Mouse (Mus musculus): Measurements from ENCODE around the gene Klk1b24. TPM values are rescaled to one million over a fixed set of nuclear protein-coding genes. Genes with fewer than 3 reads are reported as not detected.
"Not testable (repeated sequence)": the region's sequence is repeated elsewhere in the genome, so short reads cannot be mapped to it uniquely, and the experiment has no call there.

Klk1b24 gene
- total and polyA plus RNA-seq, 3 experiments = not detected

- no peak within 1 kb of the TSS for H3K4me2 ChIP-seq (ENCODE audit: insufficient read depth, low read depth, poor library complexity, severe bottlenecking)
- no peak for TF ChIP-seq ZNF384 (IDR thresholded peaks at IDR 0.05; ENCODE audit: low read depth, low read length)
- TF ChIP-seq SIN3A (IDR thresholded peaks at IDR 0.05; ENCODE audit: low read length) = no peak
- TF ChIP-seq MYC (IDR thresholded peaks at IDR 0.05; ENCODE audit: low read depth, low read length) = no peak
- in situ Hi-C loops (cut with MboI; ENCODE audit: low pct_ligation_motif_present, low pct_unique_long_range_greater_than_20kb, low sequenced_read_pairs) (loop anchor here (5.0 kb wide), 2 partner anchors 76 to 136 kb away; no protein-coding TSS in a partner anchor), dilution Hi-C loops (cut with MboI; ENCODE audit: extremely low pct_ligation_motif_present, extremely low pct_unique_long_range_greater_than_20kb, low sequenced_read_pairs) (no loop called here)
- H3K4me3 ChIP-seq (replicated peaks in 1 of 3; ENCODE audit: low read depth in 2 of 3, low read length in 2 of 3, poor library complexity in 1 of 3) = no peak within 1 kb of the TSS
- no peaks in the 10 kb centered on the region for H3K36me3 ChIP-seq (replicated peaks in 1 of 2; ENCODE audit: control insufficient read depth in 1 of 2, insufficient read depth in 1 of 2, low read length in 1 of 2)
- H3K27me3 ChIP-seq (replicated peaks) = peaks cover 38% of the 10 kb centered on the region
- no peak within 1 kb of the TSS for H3K9ac ChIP-seq (ENCODE audit: insufficient read depth, low read depth)
- H3K79me2 ChIP-seq (replicated peaks; ENCODE audit: control insufficient read depth, extremely low read depth, insufficient read depth, poor library complexity, severe bottlenecking) = no peaks in the 10 kb centered on the region
- no peaks in the 10 kb centered on the region for H3K4me1 ChIP-seq (ENCODE audit: control insufficient read depth in 1 of 2, insufficient read depth in 2 of 2)
- DNase-seq (ENCODE audit: extremely low read depth) = no peak
- H3K9me3 ChIP-seq (replicated peaks; ENCODE audit: low read length) = no peaks in the 10 kb centered on the region
- H3K27ac ChIP-seq (ENCODE audit: insufficient read depth, low read depth) = no peak within 1 kb of the TSS
Measured at GRCm38 (mm10) chr7:44197891-44198290, 9.9 kb downstream of the Klk1b24 start, which contains the start of gene Klk1b3. Gene Klk1b3 (plus strand): TSS chr7:44198191.

GRCm38 (mm10) chr7:44207135-44207534, 19.1 kb downstream of the Klk1b24 start, which contains the start of gene Klk1b4:
Gene Klk1b4 (plus strand): TSS chr7:44207435.
- dilution Hi-C loops (cut with MboI; ENCODE audit: extremely low pct_ligation_motif_present, extremely low pct_unique_long_range_greater_than_20kb, low sequenced_read_pairs); H3K79me2 ChIP-seq (replicated peaks; ENCODE audit: control insufficient read depth, extremely low read depth, insufficient read depth, poor library complexity, severe bottlenecking); H3K9me3 ChIP-seq (replicated peaks; ENCODE audit: low read length); in situ Hi-C loops (cut with MboI; ENCODE audit: low pct_ligation_motif_present, low pct_unique_long_range_greater_than_20kb, low sequenced_read_pairs); H3K36me3 ChIP-seq (replicated peaks in 1 of 2; ENCODE audit: control insufficient read depth in 1 of 2, insufficient read depth in 1 of 2, low read length in 1 of 2); H3K27ac ChIP-seq (ENCODE audit: insufficient read depth, low read depth); H3K4me2 ChIP-seq (ENCODE audit: insufficient read depth, low read depth, poor library complexity, severe bottlenecking); H3K4me1 ChIP-seq (ENCODE audit: control insufficient read depth in 1 of 2, insufficient read depth in 2 of 2); H3K4me3 ChIP-seq (replicated peaks in 1 of 3; ENCODE audit: low read depth in 2 of 3, low read length in 2 of 3, poor library complexity in 1 of 3); H3K9ac ChIP-seq (ENCODE audit: insufficient read depth, low read depth); DNase-seq (ENCODE audit: extremely low read depth): not testable (repeated sequence)
- peaks cover 54% of the 10 kb centered on the region for H3K27me3 ChIP-seq (replicated peaks)

GRCm38 (mm10) chr7:44208307-44208706, 20.3 kb downstream of the Klk1b24 start:
- no peak for TF ChIP-seq EP300 (IDR thresholded peaks at IDR 0.05; ENCODE audit: low read length)
- TF ChIP-seq ZKSCAN1 (IDR thresholded peaks at IDR 0.05; ENCODE audit: borderline replicate concordance, low read depth, low read length) = no peak
- no peak for TF ChIP-seq UBTF (IDR thresholded peaks at IDR 0.05; ENCODE audit: low read depth, low read length)
- no peak for TF ChIP-seq MAFK (IDR thresholded peaks at IDR 0.05; ENCODE audit: insufficient replicate concordance, low read length)
- TF ChIP-seq USF2 (conservative IDR thresholded peaks at IDR 0.05; ENCODE audit: low read depth, low read length) = no peak
- no peak for TF ChIP-seq MYC (IDR thresholded peaks at IDR 0.05; ENCODE audit: low read depth, low read length)
- TF ChIP-seq NRF1 (IDR thresholded peaks at IDR 0.05; ENCODE audit: low read depth, low read length) = no peak
- TF ChIP-seq E2F4 (IDR thresholded peaks at IDR 0.05; ENCODE audit: insufficient replicate concordance, low read depth, low read length) = no peak
- TF ChIP-seq ZC3H11A (IDR thresholded peaks at IDR 0.05; ENCODE audit: low read depth, low read length) = no peak
- TF ChIP-seq SIN3A (IDR thresholded peaks at IDR 0.05; ENCODE audit: low read length) = no peak
- TF ChIP-seq TCF12 (IDR thresholded peaks at IDR 0.05; ENCODE audit: low read depth, low read length) = no peak
- Histone ChIP-seq H3K27ac (ENCODE audit: insufficient read depth, low read depth) (no peak overlapping the region), H3K9me3 (replicated peaks; ENCODE audit: low read length) (no peaks in the 10 kb centered on the region), H3K4me2 (ENCODE audit: insufficient read depth, low read depth, poor library complexity, severe bottlenecking) (no peak overlapping the region), H3K4me1 (ENCODE audit: control insufficient read depth in 1 of 2, insufficient read depth in 2 of 2) (peaks cover 0 to 4% of the 10 kb centered on the region in 2 experiments; a peak in 1 of 4 replicates), H3K36me3 (replicated peaks in 1 of 2; ENCODE audit: control insufficient read depth in 1 of 2, insufficient read depth in 1 of 2, low read length in 1 of 2) (no peaks in the 10 kb centered on the region), H3K79me2 (replicated peaks; ENCODE audit: control insufficient read depth, extremely low read depth, insufficient read depth, poor library complexity, severe bottlenecking) (no peaks in the 10 kb centered on the region), H3K9ac (ENCODE audit: insufficient read depth, low read depth) (no peak overlapping the region), H3K27me3 (replicated peaks) (peaks cover 56% of the 10 kb centered on the region), H3K4me3 (replicated peaks in 1 of 3; ENCODE audit: low read depth in 2 of 3, low read length in 2 of 3, poor library complexity in 1 of 3) (no peak overlapping the region)
- in situ Hi-C loops (cut with MboI; ENCODE audit: low pct_ligation_motif_present, low pct_unique_long_range_greater_than_20kb, low sequenced_read_pairs) = no loop called here
- DNase-seq (ENCODE audit: extremely low read depth) = no peak
- dilution Hi-C loops (cut with MboI; ENCODE audit: extremely low pct_ligation_motif_present, extremely low pct_unique_long_range_greater_than_20kb, low sequenced_read_pairs) = no loop called here
